Mouse (Mus musculus) C2C12 (cell line): ENCODE data around the gene Hepacam.
A peak's percentile ranks its signal among the peaks of the same experiment; 100 is the strongest.

ENCODE experiments used
- CEBPB ChIP-seq: IDR thresholded peaks from one replicate; pipeline ENCODE4 v1.6.1; 2011; ENCODE audit warnings: low read depth, mild to moderate bottlenecking, control low read depth, moderate library complexity
- CTCF ChIP-seq: IDR thresholded peaks from one replicate; pipeline ENCODE4 v1.5.1; 2011; ENCODE audit not compliant: control insufficient read depth, insufficient read depth, insufficient read length
- FOSL1 ChIP-seq: IDR thresholded peaks from one replicate; pipeline ENCODE4 v1.8.0; 2011; ENCODE audit warnings: mild to moderate bottlenecking, low read length; ENCODE audit not compliant: poor library complexity, insufficient read depth, severe bottlenecking
- MAX ChIP-seq: IDR thresholded peaks from one replicate; pipeline ENCODE4 v1.6.1; 2011; ENCODE audit warnings: mild to moderate bottlenecking, control low read depth
- MYOD1 ChIP-seq: IDR thresholded peaks from one replicate; pipeline ENCODE4 v1.6.1; 2011; ENCODE audit warnings: low read depth; ENCODE audit not compliant: control insufficient read depth, insufficient read length
- MYOG ChIP-seq: IDR thresholded peaks from one replicate; pipeline ENCODE4 v1.6.1; 2011; ENCODE audit not compliant: control insufficient read depth, insufficient read length; ENCODE audit errors: extremely low read depth
- USF1 ChIP-seq: IDR thresholded peaks from one replicate; pipeline ENCODE4 v1.6.1; 2011; ENCODE audit warnings: low read depth, mild to moderate bottlenecking, control low read depth, moderate library complexity

GRCm38 (mm10) chr9:37420676-37421075 lies 53.5 kb downstream of the Hepacam start:
- TF ChIP-seq CTCF (peak; percentile 3), USF1 (no peak), MYOD1 (no peak), MYOG (no peak), FOSL1 (no peak), CEBPB (no peak), MAX (no peak)
